Mouse (Mus musculus): ENCODE data around the gene Cfap57.

Cfap57 gene

DNA sequence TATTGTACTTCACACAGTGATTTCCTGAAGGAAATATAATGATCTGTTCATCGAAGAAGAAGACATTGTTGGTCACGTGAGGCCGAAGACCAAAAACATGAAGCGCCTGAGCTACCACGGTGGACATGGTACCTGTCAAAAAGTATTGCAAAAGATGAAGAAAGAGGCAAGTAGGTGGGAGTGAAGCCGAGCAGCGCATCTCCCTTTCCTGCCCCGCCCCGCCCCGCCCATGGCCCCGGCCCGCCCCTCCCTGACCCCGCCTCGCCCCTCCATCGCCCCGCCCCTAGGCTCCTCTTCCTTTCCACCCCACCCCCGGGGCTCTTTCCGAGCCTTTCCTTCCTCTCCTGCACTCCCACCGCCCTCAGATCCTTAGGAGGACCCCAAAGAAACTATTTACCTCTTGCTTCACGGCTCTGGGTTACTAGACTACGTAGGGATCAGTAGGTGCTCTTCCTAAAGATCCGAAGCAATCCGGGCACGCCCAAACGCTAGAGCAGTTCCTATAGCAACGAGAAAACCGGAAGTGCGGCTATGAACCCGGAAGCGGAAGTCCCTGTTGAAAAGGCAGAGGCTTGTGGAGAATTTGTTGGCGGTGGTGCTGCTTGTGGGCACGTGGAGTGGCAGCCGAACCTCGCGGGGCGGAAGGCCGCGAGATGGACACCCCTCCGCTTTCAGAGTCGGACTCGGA is at the start of gene Cfap57, which contains the start of gene Ebna1bp2:
TSS of gene Cfap57 (minus strand) at position 499 of the 688 bp plus-strand sequence.
TSS of gene Ebna1bp2 (plus strand) at position 521 of the 688 bp plus-strand sequence.
- in situ Hi-C loops (cut with MboI; ENCODE audit: low sequenced_read_pairs) = no loop called here

DNA sequence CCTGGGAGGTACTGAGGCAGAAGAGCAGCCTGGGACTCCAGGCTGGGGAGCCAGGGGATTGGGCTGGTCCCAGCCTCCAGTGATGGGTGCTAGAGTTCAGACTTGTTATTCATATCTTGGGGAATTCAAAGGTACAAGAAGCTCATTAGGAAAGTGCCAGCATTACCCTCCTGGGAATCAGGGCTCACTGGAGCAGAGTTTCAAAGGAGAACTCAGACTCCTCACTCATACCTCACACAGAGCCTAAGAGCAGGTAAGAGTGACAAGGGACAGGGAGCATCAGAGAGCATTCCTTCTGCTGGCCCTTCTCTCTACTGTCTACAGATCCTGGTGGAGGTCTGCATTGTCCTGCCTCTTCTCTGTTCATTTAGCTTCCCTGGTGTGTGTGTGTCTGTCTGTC is 38.1 kb upstream of the Cfap57 start, which contains the start of gene Olfr62:
TSS of gene Olfr62 (plus strand) at position 301 of the 400 bp plus-strand sequence.
- in situ Hi-C loops (cut with MboI; ENCODE audit: low sequenced_read_pairs) = loop anchor here (25.0 kb wide), 1 partner anchor 329 kb away; no protein-coding TSS in a partner anchor

DNA sequence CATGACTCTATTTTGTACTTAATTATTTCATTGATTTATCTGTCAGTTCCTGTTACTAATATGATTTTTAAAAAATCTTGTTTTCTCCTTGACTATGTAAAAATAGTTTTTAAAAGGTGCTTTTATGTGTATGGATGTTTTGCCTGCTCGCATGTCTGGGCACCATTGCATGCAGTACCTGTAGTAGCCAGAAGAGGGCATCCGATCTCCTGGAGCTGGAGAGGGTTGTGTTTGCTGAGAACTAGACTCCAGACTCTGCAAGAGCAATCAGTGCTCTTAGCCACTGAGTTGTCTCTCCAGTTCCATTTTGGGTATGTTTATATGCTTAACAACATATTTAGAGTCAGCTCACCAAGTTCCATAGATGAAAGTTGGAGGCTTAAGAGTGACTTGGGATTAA is 24.7 kb upstream of the Cfap57 start:
- in situ Hi-C loops (cut with MboI; ENCODE audit: low sequenced_read_pairs) = loop anchor here (25.0 kb wide), 1 partner anchor 517 kb away; the partner anchor contains the start of gene Zfp691

DNA sequence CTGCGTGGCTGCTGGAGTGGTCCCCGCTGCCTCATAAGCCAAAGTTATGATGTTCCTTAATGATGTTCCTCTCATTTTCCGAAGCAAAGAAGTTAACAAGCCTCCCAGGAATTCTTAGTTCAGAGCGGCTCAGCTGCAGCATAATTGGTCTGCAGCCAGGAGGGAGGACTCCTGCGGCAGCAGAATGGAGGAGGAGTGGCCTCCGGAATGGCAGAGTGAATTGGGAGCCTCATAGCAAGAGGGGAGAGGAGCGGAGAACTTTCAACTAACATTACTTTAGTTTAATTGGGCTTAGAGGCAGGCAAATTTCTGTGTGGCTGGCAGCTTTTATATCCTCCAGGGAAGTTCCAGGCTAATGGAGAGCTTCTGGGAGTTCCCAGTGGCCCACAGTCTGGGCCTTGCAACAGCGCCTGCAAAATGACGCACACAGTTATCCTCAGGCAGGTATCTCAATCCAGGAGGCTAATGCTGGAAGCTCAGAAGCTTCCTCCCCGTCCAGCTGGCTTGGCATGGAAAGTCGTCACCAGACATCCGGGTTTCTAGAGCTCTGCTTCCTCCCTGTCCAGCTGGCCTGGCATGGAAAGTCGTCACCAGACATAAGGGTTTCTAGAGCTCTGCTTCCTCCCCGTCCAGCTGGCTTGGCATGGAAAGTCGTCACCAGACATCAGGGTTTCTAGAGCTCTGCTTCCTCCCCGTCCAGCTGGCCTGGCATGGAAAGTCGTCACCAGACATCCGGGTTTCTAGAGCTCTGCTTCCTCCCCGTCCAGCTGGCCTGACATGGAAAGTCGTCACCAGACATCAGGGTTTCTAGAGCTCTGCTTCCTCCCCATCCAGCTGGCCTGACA is 22.0 kb upstream of the Cfap57 start:
- in situ Hi-C loops (cut with MboI; ENCODE audit: low sequenced_read_pairs) = loop anchor here (25.0 kb wide), 1 partner anchor 520 kb away; the partner anchor contains the start of gene Zfp691

DNA sequence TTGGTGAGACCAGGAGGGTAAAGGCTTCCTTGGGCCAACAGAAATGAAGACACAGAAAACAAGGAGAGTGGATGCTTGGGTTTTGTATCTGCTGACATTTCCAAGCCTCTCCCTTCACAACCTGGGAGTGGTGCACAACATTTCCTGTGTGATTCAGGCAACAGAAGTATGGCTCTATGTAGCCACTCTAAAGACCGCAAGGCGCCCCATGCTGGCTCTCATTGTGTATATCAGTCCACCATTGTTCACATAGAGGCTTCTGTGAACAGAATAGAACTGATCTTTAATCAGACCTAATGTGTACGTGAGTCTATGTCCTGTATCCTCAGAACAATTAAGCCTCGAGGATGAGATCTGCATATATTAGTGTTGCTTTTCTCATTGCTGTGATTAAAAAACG is 9.7 kb upstream of the Cfap57 start:
- in situ Hi-C loops (cut with MboI; ENCODE audit: low sequenced_read_pairs) = loop anchor here (25.0 kb wide), 1 partner anchor 532 kb away; the partner anchor contains the start of gene Zfp691

DNA sequence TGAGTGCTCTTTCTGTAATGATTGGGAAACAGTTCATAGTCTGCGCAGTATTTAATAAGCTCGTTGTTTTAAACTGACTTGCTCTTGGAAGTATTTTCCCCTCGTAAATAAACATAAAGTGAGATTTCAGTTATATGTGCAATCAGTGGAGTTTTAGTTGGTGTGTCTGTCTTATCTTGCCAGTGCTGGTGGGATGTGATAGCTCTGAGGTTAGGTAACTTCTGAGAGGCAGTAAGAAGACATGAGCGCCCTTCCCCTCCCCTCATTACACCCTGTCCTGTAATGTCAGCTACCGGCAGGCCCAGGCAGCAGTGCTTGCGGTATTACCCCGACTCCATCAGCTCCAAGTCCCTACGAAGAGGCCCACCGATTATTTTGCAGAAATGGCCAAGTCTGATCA is 1.2 kb upstream of the Cfap57 start:
- in situ Hi-C loops (cut with MboI; ENCODE audit: low sequenced_read_pairs) = no loop called here

DNA sequence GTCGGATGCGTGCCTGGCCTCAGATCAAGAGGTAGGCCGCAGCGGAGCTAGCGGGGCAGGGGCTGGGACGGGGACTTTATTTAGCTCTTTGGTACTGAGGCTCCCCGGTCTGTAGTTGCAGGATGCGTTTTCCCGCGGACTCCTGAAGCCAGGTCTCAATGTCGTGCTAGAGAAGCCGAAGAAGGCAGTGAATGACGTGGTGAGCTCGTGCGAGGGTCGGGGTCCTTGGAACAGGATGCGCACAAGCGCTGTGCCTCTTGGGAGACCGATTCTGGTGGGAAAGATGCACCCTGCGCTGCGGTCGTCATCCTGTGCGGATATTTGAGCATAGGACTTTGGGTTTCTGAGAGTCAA is 367 bp upstream of the Cfap57 start:
- in situ Hi-C loops (cut with MboI; ENCODE audit: low sequenced_read_pairs) = no loop called here

DNA sequence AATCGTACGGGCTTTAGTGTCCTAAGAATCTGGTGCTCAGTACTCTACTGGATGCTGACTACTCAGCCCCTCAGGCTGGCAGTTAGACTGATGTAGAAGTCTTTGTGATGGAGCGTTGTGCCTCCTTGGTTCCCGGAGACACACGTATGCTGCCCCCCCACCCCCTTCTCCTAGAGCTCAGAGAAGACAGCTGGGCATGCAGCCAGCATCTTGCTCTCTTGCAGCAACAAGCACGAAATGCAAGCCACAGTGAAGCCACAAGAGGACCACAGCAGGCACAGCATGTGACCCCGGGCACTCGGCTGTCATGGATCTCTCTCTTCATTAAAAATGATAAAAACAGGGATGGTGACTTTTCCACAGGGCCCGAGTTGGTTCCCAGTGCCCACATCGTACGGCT is 5.2 kb downstream of the Cfap57 start:
- in situ Hi-C loops (cut with MboI; ENCODE audit: low sequenced_read_pairs) = no loop called here

DNA sequence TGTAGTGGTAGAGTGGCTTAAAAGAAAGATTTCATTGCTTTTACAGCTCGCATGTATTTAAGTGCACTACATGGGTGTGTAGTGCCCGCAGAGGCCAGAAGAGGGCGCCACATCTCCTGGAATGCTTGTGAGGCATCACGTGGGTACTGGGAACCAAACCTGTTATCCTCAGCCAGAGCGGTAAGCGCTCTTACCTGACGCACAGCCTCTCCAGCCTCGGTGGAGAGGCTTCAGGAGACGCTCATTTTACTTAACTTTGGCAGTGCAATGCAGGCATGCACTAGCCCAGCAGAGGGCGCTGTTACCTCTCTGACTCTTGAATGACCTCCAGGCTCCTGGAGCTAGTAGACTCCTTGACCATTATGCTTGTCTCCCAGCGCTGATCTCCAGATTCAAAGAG is 8.0 kb downstream of the Cfap57 start:
- in situ Hi-C loops (cut with MboI; ENCODE audit: low sequenced_read_pairs) = no loop called here

DNA sequence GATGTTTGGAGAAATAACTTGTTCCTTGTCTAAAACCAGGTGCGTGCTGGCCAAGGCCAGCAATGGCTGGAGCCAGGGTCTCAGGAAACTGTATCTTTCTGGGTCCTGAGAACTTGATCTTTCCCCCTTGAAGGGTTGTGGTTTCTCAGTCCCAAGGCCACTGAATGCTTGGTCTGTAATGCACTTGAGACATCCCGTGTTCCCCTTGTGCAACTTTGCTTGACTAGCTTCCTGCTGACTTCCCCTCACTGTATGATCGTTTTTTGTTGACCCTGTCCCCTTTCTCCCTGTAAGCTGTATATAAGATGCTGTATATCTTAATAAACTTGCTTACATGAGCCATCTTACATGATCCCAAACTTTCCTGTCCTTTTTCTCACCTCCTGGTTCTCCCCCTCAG is 10.7 kb downstream of the Cfap57 start:
- in situ Hi-C loops (cut with MboI; ENCODE audit: low sequenced_read_pairs) = no loop called here

DNA sequence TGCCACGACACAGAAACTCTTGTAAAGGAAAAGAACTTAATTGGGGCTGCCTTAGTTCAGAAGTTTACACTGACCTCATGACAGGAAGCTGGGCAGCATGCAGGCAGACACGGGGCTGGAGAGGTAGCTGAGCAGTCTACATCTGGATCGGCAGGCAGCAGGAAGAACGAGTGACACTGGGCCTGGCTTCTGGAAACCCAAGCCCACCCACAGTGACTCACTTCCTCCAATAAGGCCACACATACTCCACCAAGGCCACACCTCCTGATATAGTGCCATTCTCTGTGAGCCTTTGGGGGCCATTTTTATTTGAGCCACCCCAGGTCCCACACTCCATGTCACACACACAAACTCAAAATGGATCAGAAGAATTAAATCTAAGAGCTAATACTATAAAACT is 16.5 kb downstream of the Cfap57 start:
- in situ Hi-C loops (cut with MboI; ENCODE audit: low sequenced_read_pairs) = no loop called here

DNA sequence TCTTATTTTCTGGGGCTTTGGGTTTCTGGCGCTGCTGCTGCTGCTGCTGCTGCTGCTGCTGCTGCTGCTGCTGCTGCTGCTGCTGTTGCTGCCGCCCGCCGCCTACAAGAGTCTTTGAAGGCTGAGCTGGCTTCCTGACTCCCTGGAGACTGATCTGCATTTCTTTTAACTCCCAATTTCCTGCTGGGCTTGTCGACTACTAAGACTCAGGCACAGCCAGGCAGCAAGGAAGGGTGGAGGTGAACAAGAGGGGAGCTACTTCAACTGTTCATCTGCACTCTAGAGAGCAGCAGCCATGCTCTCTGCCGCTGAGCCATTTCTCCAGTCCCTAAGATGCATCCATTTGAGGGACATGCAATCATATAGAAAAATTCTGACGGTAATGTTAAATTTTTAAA is 30.8 kb downstream of the Cfap57 start:
- in situ Hi-C loops (cut with MboI; ENCODE audit: low sequenced_read_pairs) = no loop called here

DNA sequence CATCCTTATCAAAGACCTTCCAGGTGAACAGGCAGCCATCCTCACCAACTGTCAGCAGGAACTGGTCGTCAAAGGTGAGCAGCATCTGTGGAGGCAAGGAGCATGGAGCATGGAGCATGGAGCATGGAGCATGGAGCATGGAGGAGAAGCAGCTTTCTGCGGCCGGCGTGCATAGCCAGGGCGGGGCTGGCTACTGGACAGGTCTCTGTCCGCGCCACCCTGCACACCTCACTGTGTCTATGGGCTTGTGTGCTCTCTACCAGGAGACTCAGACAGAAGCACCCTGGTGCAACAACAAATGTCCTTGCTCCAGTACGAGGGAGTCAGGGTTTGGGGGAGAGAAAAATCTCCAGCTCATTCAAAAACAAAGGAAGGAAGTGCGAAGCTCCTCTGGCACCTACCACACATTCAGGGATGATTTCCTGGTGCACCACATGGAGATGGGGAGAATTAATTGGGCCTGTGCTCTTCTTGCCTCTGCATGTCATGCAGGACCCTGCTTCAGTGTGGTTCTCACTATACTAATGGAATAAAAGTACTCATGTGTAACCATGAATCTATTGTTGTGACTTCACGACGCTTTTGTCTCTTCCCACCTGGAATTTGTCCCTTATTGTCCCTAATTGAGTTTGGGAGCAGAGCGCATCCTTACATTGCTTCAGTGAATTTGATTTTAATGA is 31.4 kb downstream of the Cfap57 start:
- in situ Hi-C loops (cut with MboI; ENCODE audit: low sequenced_read_pairs) = no loop called here

DNA sequence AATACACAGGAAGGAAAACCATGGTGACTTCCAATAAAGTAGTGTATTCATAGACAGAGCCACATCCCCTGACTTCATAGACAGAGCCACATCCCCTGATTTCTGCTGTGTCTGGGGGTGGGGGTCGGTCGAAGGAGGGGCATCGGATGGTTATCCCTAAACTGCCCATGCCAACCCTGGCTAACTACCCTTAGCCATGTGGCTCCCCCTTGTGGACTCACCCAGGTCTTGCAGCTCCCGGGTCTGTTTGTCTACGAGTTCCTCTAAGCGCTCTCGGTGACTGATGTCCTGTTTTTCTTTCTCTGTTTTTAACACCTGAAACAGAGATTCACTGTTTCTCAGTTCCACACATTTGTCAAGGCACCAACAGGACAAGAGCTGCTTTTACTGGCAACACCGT is 37.9 kb downstream of the Cfap57 start:
- in situ Hi-C loops (cut with MboI; ENCODE audit: low sequenced_read_pairs) = no loop called here

DNA sequence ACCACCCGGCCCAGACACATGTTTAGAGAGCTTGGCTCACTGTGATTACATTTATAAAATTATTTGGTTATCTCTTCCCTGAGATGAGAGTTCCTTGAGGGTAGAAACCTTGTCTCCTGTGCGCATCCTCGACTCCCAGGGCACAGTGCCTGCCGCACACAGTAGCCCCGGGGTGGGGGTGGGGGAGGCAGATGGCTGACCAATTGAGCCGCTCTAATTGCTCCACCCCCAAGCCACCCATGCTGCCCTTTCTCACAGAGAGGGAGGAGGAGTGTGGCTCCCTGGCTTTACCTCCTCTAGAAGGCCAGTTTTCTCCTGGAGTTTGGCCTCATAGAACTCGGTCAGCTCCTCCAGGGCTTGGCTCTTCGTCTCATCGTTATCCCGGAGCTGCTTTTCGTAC is 39.1 kb downstream of the Cfap57 start:
- in situ Hi-C loops (cut with MboI; ENCODE audit: low sequenced_read_pairs) = no loop called here

DNA sequence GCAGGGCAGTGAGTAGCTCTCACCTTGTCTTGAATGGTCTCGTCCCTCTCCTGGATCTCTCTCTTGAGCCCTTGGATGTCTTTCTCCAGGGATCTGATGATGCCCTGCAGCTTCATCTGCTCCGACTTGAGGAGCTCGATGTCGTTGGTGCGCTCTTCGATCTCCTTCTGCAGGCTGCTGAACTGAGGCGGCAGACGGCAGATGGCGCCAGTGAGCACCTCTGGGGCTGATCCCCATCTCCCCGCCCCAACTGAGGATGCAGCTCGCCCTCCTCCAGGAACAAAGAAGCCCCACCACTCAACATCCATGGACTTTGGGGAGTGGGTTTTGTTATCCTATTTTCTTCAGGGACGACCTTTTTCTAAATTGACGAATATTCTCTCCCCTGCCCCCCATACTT is 41.3 kb downstream of the Cfap57 start:
- in situ Hi-C loops (cut with MboI; ENCODE audit: low sequenced_read_pairs) = no loop called here

DNA sequence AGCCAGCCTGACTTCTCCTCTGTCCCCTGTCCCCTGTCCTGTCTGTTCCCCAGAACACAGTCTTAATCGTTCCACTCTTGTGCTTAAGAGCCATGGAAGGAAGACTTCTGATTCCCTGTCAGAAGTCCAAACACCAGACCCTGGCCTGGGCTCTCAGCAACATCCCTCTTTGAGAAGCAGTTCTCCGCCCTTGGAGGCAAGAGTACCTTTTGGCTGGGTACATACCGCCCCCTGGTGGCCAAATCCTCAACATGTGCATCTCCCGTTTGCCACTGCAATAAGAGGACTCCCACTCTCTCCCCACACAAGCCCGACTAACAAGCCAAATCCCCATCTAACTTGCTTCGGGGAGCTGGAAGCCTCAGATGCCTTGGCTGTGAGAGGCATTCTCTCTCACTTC is 44.5 kb downstream of the Cfap57 start:
- in situ Hi-C loops (cut with MboI; ENCODE audit: low sequenced_read_pairs) = no loop called here

DNA sequence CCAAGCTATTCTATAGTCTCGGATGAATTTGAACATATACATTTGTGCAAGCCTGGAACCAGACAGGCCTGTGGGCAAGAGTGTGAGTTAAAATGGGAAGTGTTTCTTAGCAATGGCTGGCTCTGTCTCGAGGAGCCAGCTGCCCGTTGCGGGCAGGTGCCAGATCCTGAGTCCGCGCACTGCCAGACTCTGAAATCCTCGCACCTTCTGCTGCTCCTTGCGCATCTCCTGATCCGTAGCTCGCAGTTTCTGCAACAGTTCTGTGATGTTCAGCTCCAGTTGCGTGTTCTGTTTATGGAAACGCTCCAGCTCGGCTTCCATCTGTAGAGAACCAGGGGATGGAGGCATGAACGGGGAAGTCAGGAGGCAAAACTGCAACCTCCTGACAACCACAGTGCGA is 49.1 kb downstream of the Cfap57 start:
- in situ Hi-C loops (cut with MboI; ENCODE audit: low sequenced_read_pairs) = no loop called here

DNA sequence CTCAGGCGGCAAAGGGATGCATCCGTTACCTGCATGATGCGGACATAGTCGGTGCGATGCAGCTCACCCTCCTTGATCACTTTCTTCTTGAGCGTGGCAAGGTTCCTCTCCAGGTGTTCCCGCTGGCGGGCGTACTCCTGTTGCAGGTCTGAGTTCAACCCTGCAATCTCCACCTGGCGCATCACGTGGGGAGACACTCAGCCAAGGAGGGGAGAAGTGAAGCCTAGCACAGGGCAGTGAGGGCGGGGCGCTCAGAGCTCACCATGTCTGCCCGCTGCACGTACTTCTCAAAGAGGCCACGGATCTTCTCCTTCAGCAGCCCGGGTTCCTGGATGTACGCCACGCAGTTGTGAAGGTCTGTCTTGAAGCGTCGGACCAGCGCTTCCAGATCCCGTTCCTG is 51.3 kb downstream of the Cfap57 start:
- in situ Hi-C loops (cut with MboI; ENCODE audit: low sequenced_read_pairs) = no loop called here

DNA sequence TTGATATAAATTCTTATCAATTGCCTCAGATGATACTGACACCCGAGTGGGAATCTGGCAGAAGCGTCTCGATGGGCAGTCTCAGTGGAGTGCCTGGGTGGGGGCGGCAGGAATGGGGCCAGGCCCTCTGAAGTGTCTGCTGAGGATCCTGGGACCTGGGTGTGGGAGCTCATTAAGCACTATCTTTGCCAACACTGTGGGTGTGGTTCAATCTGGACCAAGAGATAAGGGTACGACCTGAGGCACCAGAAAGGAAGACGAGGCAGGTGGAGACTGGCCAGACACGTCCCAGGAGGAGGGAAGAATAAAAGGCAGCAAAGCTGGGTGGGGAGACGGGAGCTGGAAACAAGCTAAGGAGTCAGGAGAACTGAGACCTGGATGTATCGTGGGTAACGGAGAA is 51.9 kb downstream of the Cfap57 start:
- in situ Hi-C loops (cut with MboI; ENCODE audit: low sequenced_read_pairs) = no loop called here

DNA sequence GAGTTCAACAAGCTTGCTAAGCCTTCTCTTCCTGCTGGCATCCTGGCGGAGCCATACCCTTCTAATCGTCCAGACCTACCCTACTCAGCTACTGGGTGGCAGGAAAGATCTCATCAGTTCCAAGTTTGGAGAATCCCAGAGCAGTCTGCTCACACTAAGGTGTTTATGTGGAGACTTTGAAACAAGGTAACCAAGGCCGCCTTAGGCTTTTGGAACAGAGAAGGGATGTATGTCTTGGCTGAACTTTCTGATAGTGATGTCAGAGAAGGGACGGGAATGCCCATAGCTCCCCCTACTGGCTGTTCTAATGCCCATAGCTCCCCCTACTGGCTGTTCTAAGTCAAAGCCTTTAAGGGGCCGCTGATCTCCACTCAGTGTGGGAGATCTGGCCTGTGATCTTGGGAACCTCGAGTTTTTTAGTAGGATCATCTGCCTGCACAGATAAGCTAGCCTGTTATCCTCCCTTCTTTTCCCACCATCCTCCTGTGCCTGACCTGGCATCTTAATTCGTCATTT is 54.4 kb downstream of the Cfap57 start:
- in situ Hi-C loops (cut with MboI; ENCODE audit: low sequenced_read_pairs) = no loop called here

Data from CH12F3 (cell line).